Mouse (Mus musculus): ENCODE measurements at regions not wholly inside any gene's neighbourhood (a gene's known extent, or its start where the extent isn't known, plus 50 kb on each side); places are given as distances from the start of the nearest gene placed in this dataset.
A peak's percentile ranks its signal among the peaks of the same experiment; 100 is the strongest.

GRCm38 (mm10) chr4:150724823-150725222, 72.8 kb upstream of the Slc45a1 start:
- peak; percentile 92 for DNase-seq (ENCODE audit: low spot score)

- no peak for DNase-seq (ENCODE audit: low spot score)
Measured at GRCm38 (mm10) chr4:150721619-150722283, 69.8 kb upstream of the Slc45a1 start.

- DNase-seq (ENCODE audit: low spot score): no peak
Measured at GRCm38 (mm10) chr4:150717866-150718265, 65.9 kb upstream of the Slc45a1 start.

GRCm38 (mm10) chr4:150715051-150715450, 63.1 kb upstream of the Slc45a1 start:
- no peak for DNase-seq (ENCODE audit: low spot score)

- no peak for DNase-seq (ENCODE audit: low spot score)
Measured at GRCm38 (mm10) chr4:150713291-150713690, 61.3 kb upstream of the Slc45a1 start.

GRCm38 (mm10) chr4:150712856-150713255, 60.9 kb upstream of the Slc45a1 start:
- no peak for DNase-seq (ENCODE audit: low spot score)

GRCm38 (mm10) chr4:150711646-150712045, 59.7 kb upstream of the Slc45a1 start:
- no peak for DNase-seq (ENCODE audit: low spot score)

- no peak for DNase-seq (ENCODE audit: low spot score)
Measured at GRCm38 (mm10) chr4:150709391-150710130, 57.6 kb upstream of the Slc45a1 start.

- DNase-seq (ENCODE audit: low spot score): no peak
Measured at GRCm38 (mm10) chr4:150708572-150708984, 56.6 kb upstream of the Slc45a1 start.

- DNase-seq (ENCODE audit: low spot score): no peak
Measured at GRCm38 (mm10) chr4:150707725-150708571, 56.0 kb upstream of the Slc45a1 start.

GRCm38 (mm10) chr4:150706793-150707724, 55.1 kb upstream of the Slc45a1 start:
- DNase-seq (ENCODE audit: low spot score): peak; percentile 63

- DNase-seq (ENCODE audit: low spot score): no peak
Measured at GRCm38 (mm10) chr4:150706291-150706690, 54.3 kb upstream of the Slc45a1 start.

GRCm38 (mm10) chr4:150703266-150703665, 51.3 kb upstream of the Slc45a1 start:
- no peak for DNase-seq (ENCODE audit: low spot score)
